Mouse (Mus musculus): ENCODE results near the gene Acox2. TPM values are rescaled to one million over a fixed set of nuclear protein-coding genes. Genes with fewer than 3 reads are reported as not detected.
"Not testable (repeated sequence)": the region's sequence is repeated elsewhere in the genome, so short reads cannot be mapped to it uniquely, and the experiment has no call there.

Acox2 gene
- polyA plus RNA-seq, 1 experiment from 2014 or later = not detected

DNA sequence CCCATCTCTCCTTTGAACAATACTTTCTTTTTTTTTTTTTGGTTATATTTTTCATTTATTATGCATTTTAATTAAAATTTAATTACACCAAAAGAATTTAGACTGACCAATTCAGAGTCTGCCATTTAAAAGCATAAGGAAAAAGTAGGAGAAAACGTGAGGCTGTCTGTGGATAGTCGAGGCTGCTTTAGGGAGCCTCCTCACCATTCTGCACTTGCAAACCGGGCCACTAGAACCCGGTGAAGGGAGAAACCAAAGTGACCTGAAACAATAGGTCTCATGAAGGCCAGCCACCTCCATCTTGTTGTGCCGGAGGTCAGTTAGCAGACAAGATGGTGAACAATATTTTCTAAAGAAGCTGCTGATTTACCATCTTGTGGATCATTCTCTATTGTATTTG, 27.4 kb upstream of the Acox2 start:
- not testable (repeated sequence) for DNase-seq; H3K9ac ChIP-seq (replicated peaks; ENCODE audit: low read length); H3K9me3 ChIP-seq (ENCODE audit: control insufficient read depth, low read length); H3K4me3 ChIP-seq (replicated peaks; ENCODE audit: low read depth, low read length); H3K36me3 ChIP-seq (ENCODE audit: control insufficient read depth, insufficient read depth, low read length); H3K4me1 ChIP-seq (ENCODE audit: control insufficient read depth, insufficient read depth, low read length); H3K27me3 ChIP-seq (ENCODE audit: control insufficient read depth, insufficient read depth, low read length); H3K27ac ChIP-seq (replicated peaks; ENCODE audit: low read depth, low read length); H3K4me2 ChIP-seq (ENCODE audit: low read length)
- peak; percentile 70; the same call in 1 of the 2 replicates for ATAC-seq (ENCODE audit: low FRiP score, low TSS enrichment)
- WGBS = 86% methylated on average over 5 of the region's 5 CpGs

DNA sequence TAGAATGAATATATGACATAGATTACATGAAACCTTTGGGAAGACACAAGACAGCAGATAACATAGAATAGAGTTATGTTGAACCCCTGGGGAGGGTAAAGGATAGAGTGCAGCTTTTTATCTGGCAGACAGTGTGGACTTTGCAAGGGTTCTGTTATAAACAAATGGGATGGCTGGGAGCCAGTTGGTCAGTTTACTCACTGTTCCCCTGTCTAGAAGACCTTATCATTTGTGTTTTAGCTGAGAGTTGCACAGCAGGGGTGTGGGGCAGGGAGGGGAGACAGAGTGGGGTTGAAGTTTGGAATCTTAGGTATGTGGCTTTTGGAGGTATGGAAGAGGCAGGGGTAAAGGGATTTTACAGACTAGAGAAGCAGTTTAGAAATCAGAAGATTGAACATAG, 24.6 kb upstream of the Acox2 start:
- Histone ChIP-seq H3K4me2 (ENCODE audit: low read length) (no peak overlapping the region), H3K27me3 (ENCODE audit: control insufficient read depth, insufficient read depth, low read length) (no peaks in the 10 kb centered on the region), H3K9me3 (ENCODE audit: control insufficient read depth, low read length) (no peaks in the 10 kb centered on the region), H3K27ac (replicated peaks; ENCODE audit: low read depth, low read length) (no peak overlapping the region), H3K4me1 (ENCODE audit: control insufficient read depth, insufficient read depth, low read length) (no peaks in the 10 kb centered on the region), H3K36me3 (ENCODE audit: control insufficient read depth, insufficient read depth, low read length) (no peaks in the 10 kb centered on the region), H3K4me3 (replicated peaks; ENCODE audit: low read depth, low read length) (no peak overlapping the region), H3K9ac (replicated peaks; ENCODE audit: low read length) (no peak overlapping the region)
- ATAC-seq (ENCODE audit: low FRiP score, low TSS enrichment) = no peak
- no peak for DNase-seq

DNA sequence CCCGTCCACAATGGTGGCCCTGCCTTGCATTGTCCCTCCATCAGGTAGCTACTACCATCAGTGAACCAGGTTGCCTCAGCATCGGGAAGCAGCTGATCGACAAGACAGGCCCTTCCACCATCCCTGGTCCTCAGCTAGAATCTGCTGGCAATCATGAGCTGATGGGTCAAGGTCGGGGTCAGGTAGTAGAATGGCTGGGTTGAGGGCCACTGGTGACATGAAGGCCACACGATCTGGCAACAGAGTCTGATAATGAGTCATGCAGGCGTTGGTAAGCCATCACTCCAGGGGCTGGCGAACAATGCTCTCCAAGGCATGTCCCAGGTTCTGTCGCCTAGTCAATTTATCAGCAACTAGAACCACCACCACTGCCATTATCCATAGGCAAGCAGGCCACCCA, 12.1 kb upstream of the Acox2 start:
- H3K36me3 ChIP-seq (ENCODE audit: control insufficient read depth, insufficient read depth, low read length); H3K4me3 ChIP-seq (replicated peaks; ENCODE audit: low read depth, low read length); H3K9me3 ChIP-seq (ENCODE audit: control insufficient read depth, low read length); H3K27me3 ChIP-seq (ENCODE audit: control insufficient read depth, insufficient read depth, low read length); H3K9ac ChIP-seq (replicated peaks; ENCODE audit: low read length); H3K27ac ChIP-seq (replicated peaks; ENCODE audit: low read depth, low read length); ATAC-seq (ENCODE audit: low FRiP score, low TSS enrichment); DNase-seq; H3K4me1 ChIP-seq (ENCODE audit: control insufficient read depth, insufficient read depth, low read length); H3K4me2 ChIP-seq (ENCODE audit: low read length): not testable (repeated sequence)
- WGBS = 88% methylated on average over 8 of the region's 8 CpGs

DNA sequence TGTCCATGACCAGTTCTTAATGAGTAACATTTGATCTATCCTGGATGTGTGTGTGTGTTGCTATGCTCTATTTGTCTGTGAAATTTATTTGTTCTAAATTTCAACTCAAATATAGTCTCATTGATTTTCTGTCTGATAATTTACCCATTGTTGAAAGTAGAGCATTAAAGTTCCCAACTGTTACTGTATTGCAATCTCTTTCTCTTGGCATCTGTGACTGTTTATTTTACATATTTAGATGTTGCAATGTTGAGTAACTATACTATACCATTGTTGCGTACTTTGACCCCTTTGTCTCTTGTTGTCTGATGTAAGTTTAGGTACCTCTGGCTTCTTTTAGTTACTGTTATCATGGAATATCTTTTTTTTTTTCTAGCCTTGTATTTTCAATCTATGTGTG, 5.2 kb upstream of the Acox2 start:
- no peaks in the 10 kb centered on the region for H3K36me3 ChIP-seq (ENCODE audit: control insufficient read depth, insufficient read depth, low read length)
- ATAC-seq (ENCODE audit: low FRiP score, low TSS enrichment) (no peak), DNase-seq (no peak)
- no peaks in the 10 kb centered on the region for H3K9me3 ChIP-seq (ENCODE audit: control insufficient read depth, low read length)
- no peak overlapping the region for H3K4me3 ChIP-seq (replicated peaks; ENCODE audit: low read depth, low read length)
- H3K27me3 ChIP-seq (ENCODE audit: control insufficient read depth, insufficient read depth, low read length) = no peaks in the 10 kb centered on the region
- no peaks in the 10 kb centered on the region for H3K4me1 ChIP-seq (ENCODE audit: control insufficient read depth, insufficient read depth, low read length)
- no peak overlapping the region for H3K4me2 ChIP-seq (ENCODE audit: low read length)
- 97% methylated on average over 1 of the region's 1 CpGs for WGBS
- H3K9ac ChIP-seq (replicated peaks; ENCODE audit: low read length) = no peak overlapping the region
- H3K27ac ChIP-seq (replicated peaks; ENCODE audit: low read depth, low read length) = no peak overlapping the region

DNA sequence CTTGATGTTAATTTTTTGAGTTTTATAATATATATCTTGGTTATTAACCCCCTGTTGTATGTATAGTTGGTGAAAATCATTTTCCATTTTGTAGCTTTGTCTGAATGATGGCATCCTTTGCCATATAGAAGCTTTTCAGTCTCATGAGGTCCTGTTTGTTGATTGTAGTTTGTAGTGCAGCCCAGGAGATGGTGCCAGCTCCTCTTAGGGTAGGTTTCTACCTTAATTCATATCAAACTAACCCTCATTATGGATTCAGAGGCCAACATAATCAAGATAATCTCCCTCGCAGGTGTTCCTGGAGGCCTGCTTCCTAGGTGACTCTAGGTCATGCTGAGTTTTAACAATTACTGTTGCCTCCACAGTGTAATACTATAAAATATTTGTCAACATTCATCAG, 3.1 kb upstream of the Acox2 start:
- no peaks in the 10 kb centered on the region for H3K27me3 ChIP-seq (ENCODE audit: control insufficient read depth, insufficient read depth, low read length)
- no peaks in the 10 kb centered on the region for H3K4me1 ChIP-seq (ENCODE audit: control insufficient read depth, insufficient read depth, low read length)
- no peaks in the 10 kb centered on the region for H3K9me3 ChIP-seq (ENCODE audit: control insufficient read depth, low read length)
- ATAC-seq (ENCODE audit: low FRiP score, low TSS enrichment) (no peak), DNase-seq (no peak)
- H3K27ac ChIP-seq (replicated peaks; ENCODE audit: low read depth, low read length) = no peak overlapping the region
- H3K4me3 ChIP-seq (replicated peaks; ENCODE audit: low read depth, low read length) = no peak overlapping the region
- no peak overlapping the region for H3K4me2 ChIP-seq (ENCODE audit: low read length)
- 43% methylated on average over 1 of the region's 1 CpGs for WGBS
- H3K36me3 ChIP-seq (ENCODE audit: control insufficient read depth, insufficient read depth, low read length) = no peaks in the 10 kb centered on the region
- no peak overlapping the region for H3K9ac ChIP-seq (replicated peaks; ENCODE audit: low read length)

DNA sequence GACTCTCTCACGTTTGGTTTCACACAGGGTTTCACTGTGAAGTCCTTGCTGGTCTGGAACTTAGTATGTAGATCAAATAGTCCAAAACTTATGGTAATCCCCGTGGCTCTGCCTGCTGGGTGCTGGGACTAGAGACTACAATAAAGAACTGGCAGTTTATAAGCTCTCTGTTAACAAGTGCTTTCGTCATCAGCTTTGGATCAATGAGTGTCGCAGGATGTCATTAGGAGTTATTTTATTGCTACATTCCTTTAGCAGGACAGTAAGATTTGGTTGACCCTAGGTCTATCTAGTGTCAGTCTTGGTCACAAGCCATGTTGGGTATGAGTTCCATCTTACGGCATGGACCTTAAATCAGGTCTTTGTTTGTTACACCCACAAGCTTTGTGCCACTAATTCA, 1.1 kb upstream of the Acox2 start:
- no peak for ATAC-seq (ENCODE audit: low FRiP score, low TSS enrichment)
- H3K4me3 ChIP-seq (replicated peaks; ENCODE audit: low read depth, low read length) = no peak overlapping the region
- H3K27ac ChIP-seq (replicated peaks; ENCODE audit: low read depth, low read length) = no peak overlapping the region
- H3K36me3 ChIP-seq (ENCODE audit: control insufficient read depth, insufficient read depth, low read length) = no peaks in the 10 kb centered on the region
- WGBS = 75% methylated on average over 5 of the region's 5 CpGs
- no peak overlapping the region for H3K4me2 ChIP-seq (ENCODE audit: low read length)
- no peaks in the 10 kb centered on the region for H3K9me3 ChIP-seq (ENCODE audit: control insufficient read depth, low read length)
- H3K4me1 ChIP-seq (ENCODE audit: control insufficient read depth, insufficient read depth, low read length) = no peaks in the 10 kb centered on the region
- no peak for DNase-seq
- H3K9ac ChIP-seq (replicated peaks; ENCODE audit: low read length) = no peak overlapping the region
- no peaks in the 10 kb centered on the region for H3K27me3 ChIP-seq (ENCODE audit: control insufficient read depth, insufficient read depth, low read length)

DNA sequence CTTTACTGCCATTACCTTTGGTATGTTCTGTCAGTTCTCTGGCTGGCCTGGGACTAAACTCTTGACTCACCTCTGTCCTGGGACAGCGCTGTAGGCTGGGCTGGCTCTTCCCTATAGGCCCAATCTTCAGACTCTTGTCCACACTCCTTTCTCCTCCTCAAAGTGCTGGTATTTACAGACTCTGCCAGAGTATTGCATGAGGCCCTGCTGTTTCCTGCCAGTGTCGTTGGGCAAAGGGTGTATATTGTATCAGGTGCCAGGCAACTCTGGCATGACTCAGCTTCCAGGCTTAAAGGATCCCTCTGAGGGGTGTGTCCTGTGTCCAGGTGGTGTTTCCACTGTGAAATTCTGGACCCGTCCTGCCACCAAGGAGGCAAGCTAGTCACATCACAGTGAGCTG, 401 bp downstream of the Acox2 start:
- H3K36me3 ChIP-seq (ENCODE audit: control insufficient read depth, insufficient read depth, low read length) = no peaks in the 10 kb centered on the region
- no peaks in the 10 kb centered on the region for H3K9me3 ChIP-seq (ENCODE audit: control insufficient read depth, low read length)
- H3K27me3 ChIP-seq (ENCODE audit: control insufficient read depth, insufficient read depth, low read length) = no peaks in the 10 kb centered on the region
- no peak overlapping the region for H3K27ac ChIP-seq (replicated peaks; ENCODE audit: low read depth, low read length)
- whole genome bisulfite sequencing = 83% methylated on average over 3 of the region's 3 CpGs
- no peak overlapping the region for H3K9ac ChIP-seq (replicated peaks; ENCODE audit: low read length)
- DNase-seq (no peak), ATAC-seq (ENCODE audit: low FRiP score, low TSS enrichment) (no peak)
- no peaks in the 10 kb centered on the region for H3K4me1 ChIP-seq (ENCODE audit: control insufficient read depth, insufficient read depth, low read length)
- no peak overlapping the region for H3K4me2 ChIP-seq (ENCODE audit: low read length)
- H3K4me3 ChIP-seq (replicated peaks; ENCODE audit: low read depth, low read length) = no peak overlapping the region

DNA sequence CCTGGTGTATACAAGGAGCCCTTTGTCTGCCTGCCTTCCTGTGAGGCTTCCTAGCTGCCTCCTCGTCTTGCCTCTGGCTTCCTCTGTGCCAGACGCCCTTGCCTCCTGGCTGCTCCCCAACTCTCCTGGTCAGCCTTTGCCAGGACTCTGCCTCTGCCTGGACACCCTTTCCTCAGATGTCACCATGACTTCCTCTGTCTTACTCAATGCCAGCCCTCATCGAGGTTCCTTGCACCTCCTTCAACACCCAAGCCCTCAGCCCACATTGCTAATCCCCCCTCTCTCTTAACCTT, 872 bp downstream of the Acox2 start:
- H3K36me3 ChIP-seq (ENCODE audit: control insufficient read depth, insufficient read depth, low read length) = no peaks in the 10 kb centered on the region
- DNase-seq (no peak), ATAC-seq (ENCODE audit: low FRiP score, low TSS enrichment) (no peak)
- H3K4me1 ChIP-seq (ENCODE audit: control insufficient read depth, insufficient read depth, low read length) = no peaks in the 10 kb centered on the region
- H3K4me3 ChIP-seq (replicated peaks; ENCODE audit: low read depth, low read length) = no peak overlapping the region
- no peaks in the 10 kb centered on the region for H3K27me3 ChIP-seq (ENCODE audit: control insufficient read depth, insufficient read depth, low read length)
- no peaks in the 10 kb centered on the region for H3K9me3 ChIP-seq (ENCODE audit: control insufficient read depth, low read length)
- no peak overlapping the region for H3K4me2 ChIP-seq (ENCODE audit: low read length)
- no peak overlapping the region for H3K27ac ChIP-seq (replicated peaks; ENCODE audit: low read depth, low read length)
- WGBS = 51% methylated on average over 3 of the region's 3 CpGs
- H3K9ac ChIP-seq (replicated peaks; ENCODE audit: low read length) = no peak overlapping the region

DNA sequence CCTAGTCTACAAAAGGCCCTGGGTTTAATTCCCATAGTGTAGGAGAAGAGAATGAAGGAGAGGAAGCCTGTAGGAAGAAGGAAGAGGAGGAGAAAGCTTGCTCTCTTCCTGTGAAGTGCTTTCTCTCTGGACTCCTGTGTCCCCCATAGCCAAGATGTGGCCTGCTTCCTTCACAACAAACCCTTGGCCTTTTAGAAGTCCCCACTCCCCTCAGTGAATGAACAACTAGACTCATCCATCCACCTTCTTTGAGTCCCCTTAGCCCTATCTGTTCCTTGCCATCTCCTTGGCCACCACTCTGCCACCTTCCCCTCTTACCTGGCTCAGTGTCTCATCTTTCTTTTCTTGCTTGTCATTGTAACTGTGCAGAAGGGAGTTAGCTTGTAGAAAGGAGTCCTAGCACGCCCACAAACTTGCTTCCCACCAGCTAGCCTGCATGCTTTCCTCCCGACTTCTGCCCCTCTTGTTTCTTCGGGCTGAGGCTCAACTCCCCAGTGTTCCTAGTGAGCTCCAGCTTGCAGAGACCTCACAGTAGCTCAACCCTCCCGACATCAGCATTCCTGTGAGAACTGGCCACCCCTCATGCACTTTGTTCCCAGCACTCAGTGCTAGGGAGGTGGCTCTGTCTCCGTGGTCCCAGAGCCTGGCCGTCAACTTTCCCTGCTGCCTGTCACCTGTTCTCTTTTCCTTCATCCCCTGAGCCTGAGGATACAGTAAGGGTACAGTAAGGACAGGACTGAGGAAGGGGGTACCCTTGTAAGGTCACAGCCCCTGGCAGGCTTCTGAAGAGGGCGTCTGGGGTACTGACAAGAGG, 1.4 kb downstream of the Acox2 start:
- 51% methylated on average over 7 of the region's 7 CpGs for WGBS
- Histone ChIP-seq H3K4me2 (ENCODE audit: low read length) (no peak overlapping the region), H3K27me3 (ENCODE audit: control insufficient read depth, insufficient read depth, low read length) (no peaks in the 10 kb centered on the region), H3K9ac (replicated peaks; ENCODE audit: low read length) (no peak overlapping the region), H3K36me3 (ENCODE audit: control insufficient read depth, insufficient read depth, low read length) (no peaks in the 10 kb centered on the region), H3K4me3 (replicated peaks; ENCODE audit: low read depth, low read length) (no peak overlapping the region), H3K4me1 (ENCODE audit: control insufficient read depth, insufficient read depth, low read length) (no peaks in the 10 kb centered on the region), H3K27ac (replicated peaks; ENCODE audit: low read depth, low read length) (no peak overlapping the region), H3K9me3 (ENCODE audit: control insufficient read depth, low read length) (no peaks in the 10 kb centered on the region)
- ATAC-seq (ENCODE audit: low FRiP score, low TSS enrichment) (no peak), DNase-seq (no peak)

Data from midbrain, embryonic 14.5 days (tissue).